Mouse (Mus musculus) cortical plate, adult 2 months (tissue): ENCODE results near the gene Tm9sf3.

ENCODE experiments used
- CTCF ChIP-seq: fragments of 200-500 bp; IDR thresholded peaks from 2 replicates; pipeline ENCODE4 v1.5.1; 2011; ENCODE audit warnings: mild to moderate bottlenecking, control low read depth, low read length; ENCODE audit not compliant: insufficient read depth; ENCODE audit errors: extremely low read depth
- POLR2A ChIP-seq: fragments of 200-500 bp; IDR thresholded peaks from 2 replicates; pipeline ENCODE4 v1.6.1; 2011; ENCODE audit warnings: mild to moderate bottlenecking, low read length, control low read depth; ENCODE audit not compliant: insufficient read depth; ENCODE audit errors: extremely low read depth

- no peak for TF ChIP-seq CTCF
- TF ChIP-seq POLR2A = no peak
Measured at GRCm38 (mm10) chr19:41303933-41304332, 40.1 kb upstream of the Tm9sf3 start.
